In the genomic region with DNA sequence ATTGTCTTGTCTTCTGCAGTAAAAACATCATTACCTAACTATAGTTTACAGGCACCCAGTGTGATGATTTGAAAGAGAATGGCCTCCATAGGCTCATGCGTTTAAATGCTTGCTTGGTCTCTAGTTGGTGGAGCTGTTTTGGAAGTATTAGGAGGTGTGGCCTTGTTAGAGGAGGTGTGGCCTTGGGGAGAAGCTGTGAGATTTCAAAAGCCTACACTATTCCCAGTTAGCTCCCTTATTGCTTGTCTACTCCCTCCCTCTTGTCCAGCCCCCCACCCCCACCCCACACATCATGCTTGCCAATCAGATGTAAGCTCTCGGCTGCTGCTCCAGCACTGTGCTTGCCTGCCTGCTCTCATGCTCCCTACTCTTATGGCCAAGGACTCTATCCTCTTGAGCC, we compare ENCODE assay signal across 28 mouse cellular contexts. TPM values are rescaled to one million over a fixed set of nuclear protein-coding genes. Genes with fewer than 3 reads are reported as not detected.
A peak's percentile ranks its signal among the peaks of the same experiment; 100 is the strongest.
DNase-seq lines count a peak whose midpoint lies in the region; ATAC-seq and TF ChIP-seq lines count a peak whose summit lies in the region.
"Had no signal": no experiment of that assay in that cellular context is flagged by ENCODE, and none has a peak within 500 bp of the region (broad histone marks: within the 10 kb centered on the region; RNA-seq: fewer than 3 reads in every experiment).

No protein-coding gene starts in this region.

- peaks cover 14% of the 10 kb centered on the region for H3K4me1 ChIP-seq in hindbrain, embryonic 13.5 days (replicated peaks)
- 0 out of 2 replicates have a peak, but pooled peaks cover 2% of the 10 kb centered on the region for H3K4me1 ChIP-seq in hindbrain, embryonic 11.5 days (replicated peaks; ENCODE audit: control insufficient read depth, insufficient read depth, low read length)
- H3K4me1 ChIP-seq in liver, embryonic 13.5 days (replicated peaks): peaks cover 25% of the 10 kb centered on the region
- H3K4me1 ChIP-seq in liver, postnatal 0 days (ENCODE audit: insufficient read depth): peaks cover 9% of the 10 kb centered on the region
- H3K4me1 ChIP-seq in neural tube, embryonic 15.5 days: peaks cover 16% of the 10 kb centered on the region

- H3K27ac ChIP-seq in hindbrain, embryonic 13.5 days: no peak overlapping the region
- H3K27ac ChIP-seq in hindbrain, embryonic 11.5 days (ENCODE audit: low read depth, low read length): no peak overlapping the region
- no peak overlapping the region for H3K27ac ChIP-seq in liver, embryonic 13.5 days
- H3K27ac ChIP-seq in liver, postnatal 0 days (ENCODE audit: low read depth): no peak overlapping the region
- H3K27ac ChIP-seq in neural tube, embryonic 15.5 days (replicated peaks): no peak overlapping the region
- H3K27ac ChIP-seq: forebrain, embryonic 12.5 days; heart, embryonic 10.5 days; limb, embryonic 13.5 days; liver, embryonic 14.5 days; midbrain, embryonic 10.5 days; stomach, embryonic 15.5 days had no signal

- no peak for ATAC-seq in hindbrain, embryonic 13.5 days (ENCODE audit: low FRiP score)
- ATAC-seq in hindbrain, embryonic 11.5 days (ENCODE audit: low FRiP score): no peak
- no peak for ATAC-seq in liver, embryonic 13.5 days (ENCODE audit: low read depth)
- ATAC-seq in liver, postnatal 0 days: no peak
- ATAC-seq in neural tube, embryonic 15.5 days (ENCODE audit: low FRiP score): no peak
- ATAC-seq in frontal cortex, adult (ENCODE audit: low TSS enrichment): no peak
- ATAC-seq: CD4-positive, CD25-positive, alpha-beta regulatory T cell, adult 4 months; intestine, postnatal 0 days had no signal

- no peaks in the 10 kb centered on the region for H3K9me3 ChIP-seq in hindbrain, embryonic 13.5 days
- no peaks in the 10 kb centered on the region for H3K9me3 ChIP-seq in hindbrain, embryonic 11.5 days (ENCODE audit: control insufficient read depth, low read length)
- no peaks in the 10 kb centered on the region for H3K9me3 ChIP-seq in liver, embryonic 13.5 days (replicated peaks)
- H3K9me3 ChIP-seq in liver, postnatal 0 days (ENCODE audit: low read length): no peaks in the 10 kb centered on the region
- H3K9me3 ChIP-seq in neural tube, embryonic 15.5 days (replicated peaks): no peaks in the 10 kb centered on the region
- H3K9me3 ChIP-seq: forebrain, embryonic 12.5 days; heart, embryonic 10.5 days; limb, embryonic 13.5 days; midbrain, embryonic 10.5 days; stomach, embryonic 15.5 days had no signal

- TF ChIP-seq CTCF in liver, postnatal 0 days (IDR thresholded peaks at IDR 0.05; ENCODE audit: low read depth): no peak

- no peak for DNase-seq in hindbrain, embryonic 11.5 days (ENCODE audit: low spot score)
- DNase-seq in liver, embryonic 13.5 days: no peak
- no peak for DNase-seq in liver, postnatal 0 days
- DNase-seq in ZHBTc4 (ENCODE audit: low read depth, low spot score): peak; percentile 57
- DNase-seq: adrenal gland, postnatal 10 days; cerebellum, adult 11-12 months; cerebellum, adult 9-11 months; gastrocnemius, postnatal 14 days; heart, postnatal 36 days; kidney, adult 9 months; kidney, postnatal 25 days; lung, embryonic 14.5 days; right cerebral cortex, postnatal 25 days had no signal

- TF ChIP-seq EP300 in liver, postnatal 0 days (IDR thresholded peaks at IDR 0.05; ENCODE audit: low read depth): no peak

- H3K4me3 ChIP-seq in hindbrain, embryonic 13.5 days: peak overlapping the region; percentile 81; the same call in 1 of the 2 replicates
- no peak overlapping the region for H3K4me3 ChIP-seq in hindbrain, embryonic 11.5 days (ENCODE audit: low read depth, low read length)
- H3K4me3 ChIP-seq in liver, embryonic 13.5 days (replicated peaks): 0 out of 2 replicates have a peak overlapping the region, but pooled peaks have one; percentile 88
- no peak overlapping the region for H3K4me3 ChIP-seq in liver, postnatal 0 days (ENCODE audit: low read depth, low read length)
- H3K4me3 ChIP-seq in neural tube, embryonic 15.5 days (replicated peaks): peak overlapping the region; percentile 69; the same call in 1 of the 2 replicates

- no peak overlapping the region for H3K9ac ChIP-seq in hindbrain, embryonic 13.5 days
- H3K9ac ChIP-seq in hindbrain, embryonic 11.5 days (ENCODE audit: low read depth, low read length): no peak overlapping the region
- H3K9ac ChIP-seq in liver, embryonic 13.5 days: no peak overlapping the region
- H3K9ac ChIP-seq in liver, postnatal 0 days (replicated peaks): no peak overlapping the region
- no peak overlapping the region for H3K9ac ChIP-seq in neural tube, embryonic 15.5 days (replicated peaks)
- H3K9ac ChIP-seq: forebrain, embryonic 12.5 days; stomach, embryonic 15.5 days had no signal

- 0 out of 2 replicates have a peak overlapping the region, but pooled peaks have one; percentile 70 for H3K4me2 ChIP-seq in hindbrain, embryonic 13.5 days
- H3K4me2 ChIP-seq in hindbrain, embryonic 11.5 days (replicated peaks; ENCODE audit: low read depth, low read length): no peak overlapping the region
- H3K4me2 ChIP-seq in liver, embryonic 13.5 days: no peak overlapping the region
- no peak overlapping the region for H3K4me2 ChIP-seq in liver, postnatal 0 days (ENCODE audit: low read depth, low read length)
- H3K4me2 ChIP-seq in neural tube, embryonic 15.5 days: peak overlapping the region; percentile 75; the same call in 1 of the 2 replicates

- 98% methylated on average over 2 of the region's 2 CpGs for WGBS in hindbrain, embryonic 13.5 days
- WGBS in hindbrain, embryonic 11.5 days: 93% methylated on average over 2 of the region's 2 CpGs
- 88% methylated on average over 2 of the region's 2 CpGs for WGBS in liver, embryonic 13.5 days (ENCODE audit: insufficient replicate concordance)
- 85% methylated on average over 2 of the region's 2 CpGs for WGBS in liver, postnatal 0 days (ENCODE audit: insufficient replicate concordance)
- 89% methylated on average over 2 of the region's 2 CpGs for WGBS in neural tube, embryonic 15.5 days

- no peaks in the 10 kb centered on the region for H3K27me3 ChIP-seq in hindbrain, embryonic 13.5 days
- H3K27me3 ChIP-seq in hindbrain, embryonic 11.5 days (ENCODE audit: control insufficient read depth, insufficient read depth, low read length): no peaks in the 10 kb centered on the region
- H3K27me3 ChIP-seq in liver, embryonic 13.5 days: no peaks in the 10 kb centered on the region
- no peaks in the 10 kb centered on the region for H3K27me3 ChIP-seq in liver, postnatal 0 days (ENCODE audit: insufficient read depth, low read length)
- H3K27me3 ChIP-seq in neural tube, embryonic 15.5 days (replicated peaks): no peaks in the 10 kb centered on the region
- H3K27me3 ChIP-seq: forebrain, embryonic 12.5 days; limb, embryonic 13.5 days; stomach, embryonic 15.5 days had no signal

- H3K36me3 ChIP-seq in hindbrain, embryonic 13.5 days: peaks cover 48% of the 10 kb centered on the region
- H3K36me3 ChIP-seq in hindbrain, embryonic 11.5 days (ENCODE audit: control insufficient read depth, insufficient read depth, low read length): peaks cover 7% of the 10 kb centered on the region; the same call in 1 of the 2 replicates
- peaks cover 52% of the 10 kb centered on the region for H3K36me3 ChIP-seq in liver, embryonic 13.5 days
- H3K36me3 ChIP-seq in liver, postnatal 0 days (replicated peaks; ENCODE audit: insufficient read depth, low read length): peaks cover 44% of the 10 kb centered on the region
- peaks cover 45% of the 10 kb centered on the region for H3K36me3 ChIP-seq in neural tube, embryonic 15.5 days

RNA-seq across cellular contexts. Expression of a gene that starts 1.7 kb away (rescaled TPM):
- polyA plus RNA-seq in hindbrain, embryonic 13.5 days (2015; fragmentation: Nextera tagmentation; extraction: Ambion mirVana): 107 and 108 TPM in 2 replicates
- 133 and 146 TPM in 2 replicates for polyA plus RNA-seq in hindbrain, embryonic 11.5 days (2014; fragmentation: Nextera tagmentation; extraction: Ambion mirVana)
- 60.3 and 63.2 TPM in 2 replicates for polyA plus RNA-seq in liver, embryonic 13.5 days (2015; fragmentation: Nextera tagmentation; extraction: Ambion mirVana)
- polyA plus RNA-seq in liver, postnatal 0 days (2015; fragmentation: Nextera tagmentation; extraction: Ambion mirVana): 29.6 and 29.9 TPM in 2 replicates
- 92.6 and 97.6 TPM in 2 replicates for polyA plus RNA-seq in neural tube, embryonic 15.5 days (2015; fragmentation: Nextera tagmentation; extraction: Ambion mirVana)

RNA-seq across cellular contexts. Expression of a gene that starts 7.4 kb away (rescaled TPM):
- polyA plus RNA-seq in hindbrain, embryonic 13.5 days (2015; fragmentation: Nextera tagmentation; extraction: Ambion mirVana): 0.06 TPM in 1 of 2 replicates, not detected in the other
- 0.11 TPM in 1 of 2 replicates, not detected in the other for polyA plus RNA-seq in hindbrain, embryonic 11.5 days (2014; fragmentation: Nextera tagmentation; extraction: Ambion mirVana)
- 191 and 210 TPM in 2 replicates for polyA plus RNA-seq in liver, embryonic 13.5 days (2015; fragmentation: Nextera tagmentation; extraction: Ambion mirVana)
- 2,723 and 3,190 TPM in 2 replicates for polyA plus RNA-seq in liver, postnatal 0 days (2015; fragmentation: Nextera tagmentation; extraction: Ambion mirVana)
- 0.20 and 1.1 TPM in 2 replicates for polyA plus RNA-seq in neural tube, embryonic 15.5 days (2015; fragmentation: Nextera tagmentation; extraction: Ambion mirVana)
- polyA plus RNA-seq: CD4-positive, CD25-positive, alpha-beta regulatory T cell, adult 4 months; forebrain, embryonic 12.5 days; limb, embryonic 13.5 days; midbrain, embryonic 10.5 days; midbrain, postnatal 0 days; myocyte had no signal

RNA-seq across cellular contexts. Expression of a gene that starts 31.2 kb away (rescaled TPM):
- polyA plus RNA-seq in hindbrain, embryonic 13.5 days (2015; fragmentation: Nextera tagmentation; extraction: Ambion mirVana): 0.16 TPM in 1 of 2 replicates, not detected in the other
- 0.14 TPM in 1 of 2 replicates, not detected in the other for polyA plus RNA-seq in hindbrain, embryonic 11.5 days (2014; fragmentation: Nextera tagmentation; extraction: Ambion mirVana)
- polyA plus RNA-seq in liver, embryonic 13.5 days (2015; fragmentation: Nextera tagmentation; extraction: Ambion mirVana): 276 and 332 TPM in 2 replicates
- 4,366 and 4,944 TPM in 2 replicates for polyA plus RNA-seq in liver, postnatal 0 days (2015; fragmentation: Nextera tagmentation; extraction: Ambion mirVana)
- 0.06 and 0.73 TPM in 2 replicates for polyA plus RNA-seq in neural tube, embryonic 15.5 days (2015; fragmentation: Nextera tagmentation; extraction: Ambion mirVana)
- polyA plus RNA-seq: CD4-positive, CD25-positive, alpha-beta regulatory T cell, adult 4 months; embryonic facial prominence, embryonic 14.5 days; forebrain, embryonic 12.5 days; midbrain, embryonic 10.5 days; midbrain, postnatal 0 days; myocyte had no signal

RNA-seq across cellular contexts. Expression of a gene that starts 49.5 kb away (rescaled TPM):
- polyA plus RNA-seq in hindbrain, embryonic 13.5 days (2015; fragmentation: Nextera tagmentation; extraction: Ambion mirVana): 0.71 TPM in 1 of 2 replicates, not detected in the other
- not detected in 2 replicates for polyA plus RNA-seq in hindbrain, embryonic 11.5 days (2014; fragmentation: Nextera tagmentation; extraction: Ambion mirVana)
- polyA plus RNA-seq in liver, embryonic 13.5 days (2015; fragmentation: Nextera tagmentation; extraction: Ambion mirVana): 255 and 310 TPM in 2 replicates
- 4,762 and 5,621 TPM in 2 replicates for polyA plus RNA-seq in liver, postnatal 0 days (2015; fragmentation: Nextera tagmentation; extraction: Ambion mirVana)
- polyA plus RNA-seq in neural tube, embryonic 15.5 days (2015; fragmentation: Nextera tagmentation; extraction: Ambion mirVana): 0.51 TPM in 1 of 2 replicates, not detected in the other
- polyA plus RNA-seq: CD4-positive, CD25-positive, alpha-beta regulatory T cell, adult 4 months; erythroblast, embryonic 14.5 days; forebrain, embryonic 12.5 days; lung, embryonic 14.5 days; myocyte had no signal

Comparison
In these comparisons a context has a peak if more than half of its experiments do, and no peak if none do; other contexts are left out.
1. H3K4me2 ChIP-seq: peak in hindbrain, embryonic 13.5 days (single experiment) and neural tube, embryonic 15.5 days (single experiment); none in hindbrain, embryonic 11.5 days (single experiment), liver, embryonic 13.5 days (single experiment) and liver, postnatal 0 days (single experiment).
2. H3K4me3 ChIP-seq: peak in hindbrain, embryonic 13.5 days (single experiment), liver, embryonic 13.5 days (single experiment) and neural tube, embryonic 15.5 days (single experiment); none in hindbrain, embryonic 11.5 days (single experiment) and liver, postnatal 0 days (single experiment).
3. RNA of a gene that starts 7.4 kb away (polyA plus RNA-seq): 2,723 to 3,190 TPM in liver, postnatal 0 days and 191 to 210 TPM in liver, embryonic 13.5 days; 0.20 to 1.1 TPM in neural tube, embryonic 15.5 days, 0.06 TPM in hindbrain, embryonic 13.5 days and 0.11 TPM in hindbrain, embryonic 11.5 days; every median in the first group is over 10 times any median in the second.
4. RNA of a gene that starts 31.2 kb away (polyA plus RNA-seq): 4,366 to 4,944 TPM in liver, postnatal 0 days and 276 to 332 TPM in liver, embryonic 13.5 days; 0.06 to 0.73 TPM in neural tube, embryonic 15.5 days, 0.16 TPM in hindbrain, embryonic 13.5 days and 0.14 TPM in hindbrain, embryonic 11.5 days; every median in the first group is over 100 times any median in the second.